Mouse (Mus musculus): ENCODE results near the gene Rbpj. TPM values are rescaled to one million over a fixed set of nuclear protein-coding genes. Genes with fewer than 3 reads are reported as not detected.
A peak's percentile ranks its signal among the peaks of the same experiment; 100 is the strongest.

The Rbpj gene
- polyA plus RNA-seq, 1 experiment from 2014 or later: 63.0 TPM

DNA sequence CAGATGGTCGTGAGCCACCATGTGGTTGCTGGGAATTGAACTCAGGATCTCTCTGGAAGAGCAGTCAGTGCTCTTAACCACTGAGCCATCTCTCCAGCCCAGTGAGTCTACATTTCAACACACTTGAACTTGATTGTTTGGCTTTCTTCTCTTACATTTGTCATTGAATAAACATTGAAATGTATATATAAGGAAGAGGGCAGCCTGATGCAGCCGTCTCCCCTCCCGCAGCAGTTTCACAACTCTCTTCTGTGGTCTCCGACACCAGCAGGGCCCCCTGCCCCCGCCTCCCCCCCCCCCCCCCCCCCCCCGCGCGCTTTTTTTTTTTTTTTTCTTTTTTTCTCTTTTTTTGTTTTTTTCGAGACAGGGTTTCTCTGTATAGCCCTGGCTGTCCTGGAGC lies 180.7 kb downstream of the Rbpj start:
- Histone ChIP-seq H3K4me1 (ENCODE audit: control insufficient read depth, insufficient read depth, low read length) (no peaks in the 10 kb centered on the region), H3K4me3 (ENCODE audit: low read depth, low read length) (no peak overlapping the region), H3K9ac (ENCODE audit: low read length) (no peak overlapping the region), H3K4me2 (no peak overlapping the region), H3K36me3 (ENCODE audit: control insufficient read depth, insufficient read depth, low read length) (peaks cover 3% of the 10 kb centered on the region; the same call in 1 of the 2 replicates), H3K27me3 (ENCODE audit: control insufficient read depth, insufficient read depth, low read length) (no peaks in the 10 kb centered on the region), H3K9me3 (ENCODE audit: control insufficient read depth, low read length) (no peaks in the 10 kb centered on the region), H3K27ac (ENCODE audit: low read depth, low read length) (no peak overlapping the region)
- ATAC-seq (ENCODE audit: low FRiP score) (no peak), DNase-seq (ENCODE audit: low spot score, missing footprints) (no peak)
- 97% methylated on average over 3 of the region's 9 CpGs for WGBS

DNA sequence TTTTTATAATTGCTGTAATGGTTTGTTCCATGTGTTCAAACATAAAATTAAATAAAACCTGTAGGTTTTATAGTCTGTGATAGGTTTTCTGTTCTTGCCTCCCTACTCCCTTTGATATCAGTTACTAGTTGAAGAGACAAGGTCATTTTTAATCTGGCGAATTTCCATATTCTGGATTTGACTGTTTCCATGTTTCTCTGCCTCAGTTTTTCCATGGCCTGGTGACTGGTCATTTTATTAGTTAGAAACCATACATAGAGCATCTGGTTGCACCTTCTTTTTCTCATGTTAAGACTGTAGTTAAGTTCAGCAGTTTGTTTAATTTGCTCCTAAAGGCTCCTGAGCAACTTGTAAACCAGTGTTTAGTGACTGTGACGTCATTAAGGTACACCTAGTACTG lies 181.4 kb downstream of the Rbpj start:
- Histone ChIP-seq H3K27ac (ENCODE audit: low read depth, low read length) (no peak overlapping the region), H3K4me3 (ENCODE audit: low read depth, low read length) (no peak overlapping the region), H3K36me3 (ENCODE audit: control insufficient read depth, insufficient read depth, low read length) (peaks cover 5% of the 10 kb centered on the region; the same call in 1 of the 2 replicates), H3K4me2 (no peak overlapping the region), H3K27me3 (ENCODE audit: control insufficient read depth, insufficient read depth, low read length) (no peaks in the 10 kb centered on the region), H3K9me3 (ENCODE audit: control insufficient read depth, low read length) (no peaks in the 10 kb centered on the region), H3K9ac (ENCODE audit: low read length) (no peak overlapping the region), H3K4me1 (ENCODE audit: control insufficient read depth, insufficient read depth, low read length) (no peaks in the 10 kb centered on the region)
- DNase-seq (ENCODE audit: low spot score, missing footprints): no peak
- no peak for ATAC-seq (ENCODE audit: low FRiP score)
- WGBS: 90% methylated on average over 2 of the region's 2 CpGs

GRCm38 (mm10) chr5:53656596-53656995 lies 190.6 kb downstream of the Rbpj start:
- no peak overlapping the region for H3K27ac ChIP-seq (ENCODE audit: low read depth, low read length)
- H3K9me3 ChIP-seq (ENCODE audit: control insufficient read depth, low read length): no peaks in the 10 kb centered on the region
- WGBS: 60% methylated on average over 1 of the region's 1 CpGs
- H3K4me1 ChIP-seq (ENCODE audit: control insufficient read depth, insufficient read depth, low read length): no peaks in the 10 kb centered on the region
- no peak overlapping the region for H3K4me3 ChIP-seq (ENCODE audit: low read depth, low read length)
- no peaks in the 10 kb centered on the region for H3K27me3 ChIP-seq (ENCODE audit: control insufficient read depth, insufficient read depth, low read length)
- H3K9ac ChIP-seq (ENCODE audit: low read length): no peak overlapping the region
- ATAC-seq (ENCODE audit: low FRiP score): no peak
- H3K36me3 ChIP-seq (ENCODE audit: control insufficient read depth, insufficient read depth, low read length): peaks cover 5% of the 10 kb centered on the region
- no peak for DNase-seq (ENCODE audit: low spot score, missing footprints)
- H3K4me2 ChIP-seq: no peak overlapping the region

- Histone ChIP-seq H3K27ac (ENCODE audit: low read depth, low read length) (no peak overlapping the region), H3K4me2 (no peak overlapping the region), H3K4me1 (ENCODE audit: control insufficient read depth, insufficient read depth, low read length) (no peaks in the 10 kb centered on the region), H3K36me3 (ENCODE audit: control insufficient read depth, insufficient read depth, low read length) (peaks cover 3% of the 10 kb centered on the region; the same call in 1 of the 2 replicates), H3K27me3 (ENCODE audit: control insufficient read depth, insufficient read depth, low read length) (no peaks in the 10 kb centered on the region), H3K9ac (ENCODE audit: low read length) (no peak overlapping the region), H3K9me3 (ENCODE audit: control insufficient read depth, low read length) (no peaks in the 10 kb centered on the region), H3K4me3 (ENCODE audit: low read depth, low read length) (no peak overlapping the region)
- 83% methylated on average over 6 of the region's 6 CpGs for WGBS
- ATAC-seq (ENCODE audit: low FRiP score): peak; percentile 74
- DNase-seq (ENCODE audit: low spot score, missing footprints): no peak
Measured at GRCm38 (mm10) chr5:53657925-53658324, 192.0 kb downstream of the Rbpj start.

- no peak overlapping the region for H3K27ac ChIP-seq (ENCODE audit: low read depth, low read length)
- H3K4me3 ChIP-seq (ENCODE audit: low read depth, low read length): no peak overlapping the region
- ATAC-seq (ENCODE audit: low FRiP score) (no peak), DNase-seq (ENCODE audit: low spot score, missing footprints) (no peak)
- 84% methylated on average over 2 of the region's 2 CpGs for WGBS
- no peak overlapping the region for H3K9ac ChIP-seq (ENCODE audit: low read length)
- H3K27me3 ChIP-seq (ENCODE audit: control insufficient read depth, insufficient read depth, low read length): no peaks in the 10 kb centered on the region
- H3K4me2 ChIP-seq: no peak overlapping the region
- H3K9me3 ChIP-seq (ENCODE audit: control insufficient read depth, low read length): no peaks in the 10 kb centered on the region
- H3K4me1 ChIP-seq (ENCODE audit: control insufficient read depth, insufficient read depth, low read length): no peaks in the 10 kb centered on the region
- H3K36me3 ChIP-seq (ENCODE audit: control insufficient read depth, insufficient read depth, low read length): no peaks in the 10 kb centered on the region
Measured at GRCm38 (mm10) chr5:53661508-53661907, 195.6 kb downstream of the Rbpj start.

- no peak overlapping the region for H3K4me3 ChIP-seq (ENCODE audit: low read depth, low read length)
- 74% methylated on average over 1 of the region's 1 CpGs for whole genome bisulfite sequencing
- DNase-seq (ENCODE audit: low spot score, missing footprints) (no peak), ATAC-seq (ENCODE audit: low FRiP score) (no peak)
- H3K4me2 ChIP-seq: no peak overlapping the region
- no peaks in the 10 kb centered on the region for H3K36me3 ChIP-seq (ENCODE audit: control insufficient read depth, insufficient read depth, low read length)
- no peak overlapping the region for H3K9ac ChIP-seq (ENCODE audit: low read length)
- no peaks in the 10 kb centered on the region for H3K9me3 ChIP-seq (ENCODE audit: control insufficient read depth, low read length)
- H3K27me3 ChIP-seq (ENCODE audit: control insufficient read depth, insufficient read depth, low read length): no peaks in the 10 kb centered on the region
- no peaks in the 10 kb centered on the region for H3K4me1 ChIP-seq (ENCODE audit: control insufficient read depth, insufficient read depth, low read length)
- H3K27ac ChIP-seq (ENCODE audit: low read depth, low read length): no peak overlapping the region
Measured at GRCm38 (mm10) chr5:53662413-53662812, 196.5 kb downstream of the Rbpj start.

- Histone ChIP-seq H3K27me3 (ENCODE audit: control insufficient read depth, insufficient read depth, low read length) (no peaks in the 10 kb centered on the region), H3K36me3 (ENCODE audit: control insufficient read depth, insufficient read depth, low read length) (no peaks in the 10 kb centered on the region), H3K27ac (ENCODE audit: low read depth, low read length) (no peak overlapping the region), H3K4me1 (ENCODE audit: control insufficient read depth, insufficient read depth, low read length) (no peaks in the 10 kb centered on the region), H3K4me3 (ENCODE audit: low read depth, low read length) (no peak overlapping the region), H3K9ac (ENCODE audit: low read length) (no peak overlapping the region), H3K4me2 (no peak overlapping the region), H3K9me3 (ENCODE audit: control insufficient read depth, low read length) (no peaks in the 10 kb centered on the region)
- ATAC-seq (ENCODE audit: low FRiP score): no peak
- DNase-seq (ENCODE audit: low spot score, missing footprints): no peak
Measured at GRCm38 (mm10) chr5:53663665-53664064, 197.7 kb downstream of the Rbpj start.

DNA sequence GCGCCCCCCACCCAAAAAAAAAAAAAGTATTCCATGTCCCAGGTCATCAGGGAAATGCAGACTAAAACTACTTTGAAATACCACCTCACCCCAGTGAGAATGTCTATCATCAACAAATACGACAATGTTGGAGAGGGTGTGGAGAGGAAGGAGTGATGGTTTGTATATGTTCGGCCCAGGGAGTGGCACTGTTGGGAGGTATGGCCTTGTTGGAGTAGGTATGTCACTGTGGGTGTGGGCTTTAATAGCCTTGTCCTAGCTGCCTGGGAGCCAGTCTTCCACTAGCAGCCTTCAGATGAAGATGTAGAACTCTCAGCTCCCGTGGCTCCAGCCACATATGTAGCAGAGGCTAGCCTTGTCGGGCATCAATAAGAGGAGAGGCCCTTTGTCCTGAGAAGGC lies 202.1 kb downstream of the Rbpj start:
- H3K4me3 ChIP-seq (ENCODE audit: low read depth, low read length): no peak overlapping the region
- no peak for DNase-seq (ENCODE audit: low spot score, missing footprints)
- no peak overlapping the region for H3K9ac ChIP-seq (ENCODE audit: low read length)
- H3K4me2 ChIP-seq: no peak overlapping the region
- no peaks in the 10 kb centered on the region for H3K27me3 ChIP-seq (ENCODE audit: control insufficient read depth, insufficient read depth, low read length)
- no peak for ATAC-seq (ENCODE audit: low FRiP score)
- H3K36me3 ChIP-seq (ENCODE audit: control insufficient read depth, insufficient read depth, low read length): no peaks in the 10 kb centered on the region
- no peaks in the 10 kb centered on the region for H3K4me1 ChIP-seq (ENCODE audit: control insufficient read depth, insufficient read depth, low read length)
- H3K9me3 ChIP-seq (ENCODE audit: control insufficient read depth, low read length): no peaks in the 10 kb centered on the region
- WGBS: 87% methylated on average over 5 of the region's 5 CpGs
- no peak overlapping the region for H3K27ac ChIP-seq (ENCODE audit: low read depth, low read length)

DNA sequence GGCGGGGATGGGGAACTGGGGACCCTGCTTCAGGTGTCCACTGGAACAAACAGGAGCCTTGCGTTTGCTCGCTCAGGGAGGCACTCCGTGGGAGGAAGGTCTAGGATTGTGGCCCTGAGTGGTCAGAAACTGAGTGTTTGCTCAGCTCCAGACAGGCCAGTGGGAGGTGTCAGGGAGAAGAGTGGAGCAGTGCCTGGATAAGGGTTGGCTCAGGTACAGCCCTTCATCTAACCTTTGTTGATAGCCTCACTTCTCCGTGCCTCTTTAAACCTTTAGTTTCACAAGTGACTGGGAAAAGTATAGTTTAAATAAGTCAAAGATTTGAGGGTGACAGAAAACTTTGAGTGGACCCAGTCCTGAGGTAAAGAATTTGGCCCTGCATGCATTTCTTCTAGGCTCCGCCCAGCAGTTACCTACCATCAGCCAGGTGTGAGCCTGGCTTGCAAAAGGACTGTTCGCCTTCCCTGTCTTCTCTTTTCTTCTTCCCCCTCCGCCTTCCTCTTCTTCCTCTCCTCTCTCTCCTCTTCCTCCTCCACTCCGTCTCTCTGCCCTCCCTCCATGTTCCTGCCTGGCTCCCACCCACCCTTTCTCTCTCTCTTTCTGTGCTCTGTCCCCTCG lies 204.5 kb downstream of the Rbpj start:
- H3K4me3 ChIP-seq (ENCODE audit: low read depth, low read length): no peak overlapping the region
- ATAC-seq (ENCODE audit: low FRiP score) (no peak), DNase-seq (ENCODE audit: low spot score, missing footprints) (no peak)
- no peaks in the 10 kb centered on the region for H3K9me3 ChIP-seq (ENCODE audit: control insufficient read depth, low read length)
- H3K27ac ChIP-seq (ENCODE audit: low read depth, low read length): no peak overlapping the region
- no peaks in the 10 kb centered on the region for H3K36me3 ChIP-seq (ENCODE audit: control insufficient read depth, insufficient read depth, low read length)
- H3K9ac ChIP-seq (ENCODE audit: low read length): no peak overlapping the region
- H3K4me2 ChIP-seq: no peak overlapping the region
- H3K27me3 ChIP-seq (ENCODE audit: control insufficient read depth, insufficient read depth, low read length): no peaks in the 10 kb centered on the region
- no peaks in the 10 kb centered on the region for H3K4me1 ChIP-seq (ENCODE audit: control insufficient read depth, insufficient read depth, low read length)
- 90% methylated on average over 10 of the region's 10 CpGs for WGBS

Measured in midbrain, embryonic 11.5 days (tissue).